In genomic region chr1:186448841-186449650, GRCm38 (mm10) we compare ENCODE assay signal across 8 mouse cellular contexts.
A peak's percentile ranks its signal among the peaks of the same experiment; 100 is the strongest.
DNase-seq lines count a peak whose midpoint lies in the region; ATAC-seq lines count a peak whose summit lies in the region.

No protein-coding gene starts in this region.

- peaks cover 20% of the 10 kb centered on the region for H3K4me1 ChIP-seq in heart, embryonic 10.5 days
- H3K4me1 ChIP-seq in heart, embryonic 12.5 days (replicated peaks): peaks cover 18% of the 10 kb centered on the region
- H3K4me1 ChIP-seq in limb, embryonic 13.5 days: peaks cover 21% of the 10 kb centered on the region

- no peak for ATAC-seq in heart, embryonic 12.5 days (ENCODE audit: insufficient number of reproducible peaks, low FRiP score)
- peak; percentile 49 for ATAC-seq in limb, embryonic 13.5 days (ENCODE audit: low FRiP score, low read depth)
- no peak for ATAC-seq in monocyte, adult 5-6 weeks (replicated peaks; ENCODE audit: insufficient number of reproducible peaks, low FRiP score, low TSS enrichment, poor library complexity, severe bottlenecking)

- no peak overlapping the region for H3K4me2 ChIP-seq in heart, embryonic 12.5 days
- H3K4me2 ChIP-seq in limb, embryonic 13.5 days (replicated peaks): peak overlapping the region; percentile 17

- no peak overlapping the region for H3K9ac ChIP-seq in heart, embryonic 12.5 days
- no peak overlapping the region for H3K9ac ChIP-seq in limb, embryonic 13.5 days

- 60% methylated on average over 16 of the region's 16 CpGs for WGBS in heart, embryonic 10.5 days
- 55% methylated on average over 16 of the region's 16 CpGs for WGBS in heart, embryonic 12.5 days
- 19% methylated on average over 16 of the region's 16 CpGs for WGBS in limb, embryonic 13.5 days

- no peak overlapping the region for H3K4me3 ChIP-seq in heart, embryonic 10.5 days
- H3K4me3 ChIP-seq in heart, embryonic 12.5 days: no peak overlapping the region
- no peak overlapping the region for H3K4me3 ChIP-seq in limb, embryonic 13.5 days

- peak overlapping the region; percentile 69 for H3K27ac ChIP-seq in heart, embryonic 10.5 days
- no peak overlapping the region for H3K27ac ChIP-seq in heart, embryonic 12.5 days (ENCODE audit: poor library complexity, severe bottlenecking)
- H3K27ac ChIP-seq in limb, embryonic 13.5 days: peak overlapping the region; percentile 67

- no peak for DNase-seq in heart, embryonic 10.5 days (ENCODE audit: low spot score)
- peak; percentile 18 for DNase-seq in adrenal gland, postnatal 25 days
- DNase-seq in fibroblast of lung, adult 2 months (ENCODE audit: low read depth): peak; percentile 70
- no peak for DNase-seq in right cerebral cortex, adult 18-20 months
- DNase-seq in ovary, postnatal 10 days (ENCODE audit: low spot score): no peak

- no peaks in the 10 kb centered on the region for H3K27me3 ChIP-seq in heart, embryonic 10.5 days (ENCODE audit: insufficient read depth, poor library complexity, severe bottlenecking)
- H3K27me3 ChIP-seq in heart, embryonic 12.5 days (replicated peaks): no peaks in the 10 kb centered on the region
- H3K27me3 ChIP-seq in limb, embryonic 13.5 days: no peaks in the 10 kb centered on the region

- H3K36me3 ChIP-seq in heart, embryonic 10.5 days: no peaks in the 10 kb centered on the region
- H3K36me3 ChIP-seq in heart, embryonic 12.5 days: no peaks in the 10 kb centered on the region
- no peaks in the 10 kb centered on the region for H3K36me3 ChIP-seq in limb, embryonic 13.5 days

- H3K9me3 ChIP-seq in heart, embryonic 10.5 days: no peaks in the 10 kb centered on the region
- H3K9me3 ChIP-seq in heart, embryonic 12.5 days (replicated peaks): no peaks in the 10 kb centered on the region
- H3K9me3 ChIP-seq in limb, embryonic 13.5 days: no peaks in the 10 kb centered on the region

Comparison
In these comparisons a context has a peak if more than half of its experiments do, and no peak if none do; other contexts are left out.
1. DNase-seq: peak in adrenal gland, postnatal 25 days (single experiment) and fibroblast of lung, adult 2 months (single experiment); none in heart, embryonic 10.5 days (single experiment), right cerebral cortex, adult 18-20 months (single experiment) and ovary, postnatal 10 days (single experiment).